ENCODE assay signal across 8 mouse cellular contexts in the genomic region with DNA sequence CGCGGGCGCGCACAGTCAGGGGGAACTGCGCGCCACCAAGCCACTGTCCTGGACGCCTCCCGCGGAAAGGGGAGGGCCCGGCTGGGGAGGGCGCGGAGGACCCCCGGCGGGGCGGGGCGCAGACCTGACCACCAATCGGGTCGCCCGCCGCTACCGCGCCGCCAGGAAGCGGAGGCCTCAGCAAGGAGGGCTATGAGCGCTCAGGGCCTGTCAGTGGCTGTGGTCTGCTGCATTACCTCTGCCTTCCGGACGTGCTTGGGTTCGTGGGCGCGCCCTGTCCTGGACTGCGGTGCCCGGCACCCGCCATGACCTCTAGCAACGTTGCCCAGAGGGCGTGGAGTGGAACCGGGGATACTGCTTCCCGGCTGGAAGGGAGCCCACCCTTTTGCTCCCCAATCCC.
DNase-seq lines count a peak whose midpoint lies in the region; ATAC-seq and TF ChIP-seq lines count a peak whose summit lies in the region.
"Not testable (repeated sequence)": the region's sequence is repeated elsewhere in the genome, so short reads cannot be mapped to it uniquely, and the experiment has no call there.

No protein-coding gene starts in this region.

- not testable (repeated sequence) for H3K27ac ChIP-seq in embryonic facial prominence, embryonic 12.5 days; lung, embryonic 14.5 days (ENCODE audit: low read depth); neural tube, embryonic 13.5 days (replicated peaks); stomach, postnatal 0 days (replicated peaks)
- H3K27ac ChIP-seq in hindbrain, embryonic 14.5 days = 0 out of 2 replicates have a peak overlapping the region, but pooled peaks have one; percentile 38

- intact Hi-C loops in gastrocnemius, postnatal 14 days (cut with DNase I; ENCODE audit: low total_unique reads); left cerebral cortex, postnatal 10 days (cut with DNase I): not testable (repeated sequence)

- TF ChIP-seq EP300 in stomach, postnatal 0 days (optimal IDR thresholded peaks at IDR 0.05) = not testable (repeated sequence)

- H3K9me3 ChIP-seq in embryonic facial prominence, embryonic 12.5 days; hindbrain, embryonic 14.5 days (ENCODE audit: control insufficient read depth, low read length); lung, embryonic 14.5 days (ENCODE audit: low read depth, low read length); neural tube, embryonic 13.5 days; stomach, postnatal 0 days (ENCODE audit: control insufficient read depth, low read length): not testable (repeated sequence)

- peak; percentile 52 for DNase-seq in WW6 (ENCODE audit: low read depth, low spot score)
- DNase-seq in gastrocnemius, postnatal 14 days = peak; percentile 2
- DNase-seq in hindbrain, embryonic 14.5 days (ENCODE audit: low spot score) = peak; percentile 35
- peak; percentile 3 to 45 for DNase-seq in left cerebral cortex, postnatal 10 days (ENCODE audit: extremely low spot score in 1 of 2, low spot score in 2 of 2)
- peak; percentile 72 for DNase-seq in lung, embryonic 14.5 days
- peak; percentile 19 for DNase-seq in stomach, postnatal 0 days (ENCODE audit: low spot score)

- not testable (repeated sequence) for H3K4me1 ChIP-seq in embryonic facial prominence, embryonic 12.5 days; hindbrain, embryonic 14.5 days (replicated peaks; ENCODE audit: control insufficient read depth, insufficient read depth, low read length); lung, embryonic 14.5 days (ENCODE audit: insufficient read depth); neural tube, embryonic 13.5 days (replicated peaks); stomach, postnatal 0 days (replicated peaks; ENCODE audit: control insufficient read depth, insufficient read depth)

- ATAC-seq in embryonic facial prominence, embryonic 12.5 days (ENCODE audit: insufficient number of reproducible peaks, insufficient read depth, low FRiP score, low TSS enrichment); hindbrain, embryonic 14.5 days (ENCODE audit: low FRiP score); neural tube, embryonic 13.5 days (ENCODE audit: low read depth); stomach, postnatal 0 days (ENCODE audit: low FRiP score, low TSS enrichment): not testable (repeated sequence)
- peak; percentile 79 for ATAC-seq in lung, embryonic 14.5 days (ENCODE audit: insufficient read depth)

- 1% methylated on average over 32 of the region's 37 CpGs for WGBS in embryonic facial prominence, embryonic 12.5 days
- WGBS in hindbrain, embryonic 14.5 days = 1% methylated on average over 25 of the region's 37 CpGs
- 1% methylated on average over 37 of the region's 37 CpGs for WGBS in lung, embryonic 14.5 days
- under 1% methylated on average over 35 of the region's 37 CpGs for WGBS in neural tube, embryonic 13.5 days
- under 1% methylated on average over 35 of the region's 37 CpGs for WGBS in stomach, postnatal 0 days

- not testable (repeated sequence) for H3K27me3 ChIP-seq in embryonic facial prominence, embryonic 12.5 days; hindbrain, embryonic 14.5 days (ENCODE audit: control insufficient read depth, insufficient read depth, low read length); lung, embryonic 14.5 days (ENCODE audit: insufficient read depth, low read length); neural tube, embryonic 13.5 days; stomach, postnatal 0 days (ENCODE audit: control insufficient read depth, insufficient read depth, low read length)

- peak overlapping the region; percentile 38; the same call in 1 of the 2 replicates for H3K9ac ChIP-seq in embryonic facial prominence, embryonic 12.5 days
- peak overlapping the region; percentile 52; the same call in 1 of the 2 replicates for H3K9ac ChIP-seq in hindbrain, embryonic 14.5 days
- peak overlapping the region; percentile 50; the same call in 1 of the 2 replicates for H3K9ac ChIP-seq in lung, embryonic 14.5 days
- peak overlapping the region; percentile 22; the same call in 1 of the 2 replicates for H3K9ac ChIP-seq in neural tube, embryonic 13.5 days
- not testable (repeated sequence) for H3K9ac ChIP-seq in stomach, postnatal 0 days (ENCODE audit: low read length)

- not testable (repeated sequence) for TF ChIP-seq CTCF in lung, embryonic 14.5 days (IDR thresholded peaks at IDR 0.05; ENCODE audit: low read depth); stomach, postnatal 0 days (IDR thresholded peaks at IDR 0.05; ENCODE audit: low read depth)

- not testable (repeated sequence) for H3K36me3 ChIP-seq in embryonic facial prominence, embryonic 12.5 days; hindbrain, embryonic 14.5 days (replicated peaks; ENCODE audit: control insufficient read depth, insufficient read depth); lung, embryonic 14.5 days (ENCODE audit: insufficient read depth); neural tube, embryonic 13.5 days; stomach, postnatal 0 days (ENCODE audit: control insufficient read depth, insufficient read depth, low read length)

- H3K4me3 ChIP-seq in embryonic facial prominence, embryonic 12.5 days = peak overlapping the region; percentile 46
- H3K4me3 ChIP-seq in hindbrain, embryonic 14.5 days (replicated peaks; ENCODE audit: low read length) = peak overlapping the region; percentile 36
- peak overlapping the region; percentile 40 for H3K4me3 ChIP-seq in lung, embryonic 14.5 days (ENCODE audit: low read depth, low read length)
- H3K4me3 ChIP-seq in neural tube, embryonic 13.5 days = peak overlapping the region; percentile 42
- H3K4me3 ChIP-seq in stomach, postnatal 0 days (ENCODE audit: low read depth, low read length) = peak overlapping the region; percentile 33

- peak overlapping the region; percentile 35 for H3K4me2 ChIP-seq in embryonic facial prominence, embryonic 12.5 days (replicated peaks)
- H3K4me2 ChIP-seq in hindbrain, embryonic 14.5 days (replicated peaks) = peak overlapping the region; percentile 42
- peak overlapping the region; percentile 44 for H3K4me2 ChIP-seq in lung, embryonic 14.5 days
- H3K4me2 ChIP-seq in neural tube, embryonic 13.5 days = peak overlapping the region; percentile 47
- peak overlapping the region; percentile 49 for H3K4me2 ChIP-seq in stomach, postnatal 0 days (replicated peaks; ENCODE audit: low read depth)

Comparison
In these comparisons a context has a peak if more than half of its experiments do, and no peak if none do; other contexts are left out.
1. DNase-seq: peak in every context shown above with its lines; median percentile 72 in lung, embryonic 14.5 days; 52 in WW6; 35 in hindbrain, embryonic 14.5 days; 24 in left cerebral cortex, postnatal 10 days; 19 in stomach, postnatal 0 days; 2 in gastrocnemius, postnatal 14 days.